Mouse (Mus musculus) yolk sac, embryonic 10.5 days (tissue): ENCODE results near the gene Alppl2.

ENCODE experiments used
- DNase-seq: peaks from one replicate; pipeline ENCODE4 v3.0.0-alpha.2; 2017; ENCODE audit warnings: low spot score

The Alppl2 gene

DNA sequence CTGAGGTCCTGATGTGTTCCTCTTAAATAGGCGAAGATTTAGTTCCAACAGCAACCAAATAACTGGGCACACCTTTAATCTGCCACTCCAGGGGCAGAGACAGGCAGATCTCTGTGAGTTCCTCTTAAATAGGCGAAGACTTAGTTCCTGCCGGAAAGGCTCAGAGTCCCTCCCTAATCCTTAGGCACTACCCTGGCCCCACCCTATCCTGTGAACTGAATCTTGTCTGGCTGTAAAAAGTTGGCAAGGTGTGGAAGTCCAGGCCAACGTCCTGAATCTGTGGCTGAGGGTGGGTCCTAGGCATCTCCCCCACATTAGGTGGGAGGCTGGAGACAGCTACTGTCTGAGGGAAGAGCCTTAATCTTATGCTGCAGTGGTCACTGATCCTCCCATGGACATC lies at the start of gene Alppl2:
Gene Alppl2, minus strand, starts transcription at position 101 of the 400 bp plus-strand sequence.
- DNase-seq, result no peak

- no peak for DNase-seq
Observed at GRCm38 (mm10) chr1:87131803-87132202, 42.1 kb upstream of the Alppl2 start.

GRCm38 (mm10) chr1:87127206-87128030 lies 37.7 kb upstream of the Alppl2 start:
- DNase-seq, result no peak

- DNase-seq, result no peak
Observed at GRCm38 (mm10) chr1:87124673-87125072, 34.9 kb upstream of the Alppl2 start, which contains the start of gene Akp3. Gene Akp3, plus strand, starts transcription at chr1:87124973.

DNA sequence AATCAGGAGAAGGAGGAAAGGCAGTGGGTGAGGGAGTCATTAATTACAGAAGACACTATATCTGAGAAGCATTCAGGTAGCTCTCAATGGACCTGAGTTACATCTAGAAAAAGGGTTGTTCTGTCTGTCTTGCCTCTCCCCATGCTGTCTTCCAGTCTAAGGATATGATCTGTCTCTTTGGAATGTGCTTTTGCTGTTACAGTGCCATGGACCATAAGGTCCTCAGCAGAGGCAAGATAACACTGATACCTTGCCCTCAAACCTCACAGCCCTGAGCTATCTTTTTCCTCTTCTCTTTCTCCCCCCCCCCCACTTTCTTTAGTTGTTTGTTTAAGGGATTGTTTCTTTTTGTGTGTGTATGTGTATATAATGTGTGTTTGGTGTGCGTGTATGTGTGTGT lies 25.1 kb upstream of the Alppl2 start:
- DNase-seq, result no peak

DNA sequence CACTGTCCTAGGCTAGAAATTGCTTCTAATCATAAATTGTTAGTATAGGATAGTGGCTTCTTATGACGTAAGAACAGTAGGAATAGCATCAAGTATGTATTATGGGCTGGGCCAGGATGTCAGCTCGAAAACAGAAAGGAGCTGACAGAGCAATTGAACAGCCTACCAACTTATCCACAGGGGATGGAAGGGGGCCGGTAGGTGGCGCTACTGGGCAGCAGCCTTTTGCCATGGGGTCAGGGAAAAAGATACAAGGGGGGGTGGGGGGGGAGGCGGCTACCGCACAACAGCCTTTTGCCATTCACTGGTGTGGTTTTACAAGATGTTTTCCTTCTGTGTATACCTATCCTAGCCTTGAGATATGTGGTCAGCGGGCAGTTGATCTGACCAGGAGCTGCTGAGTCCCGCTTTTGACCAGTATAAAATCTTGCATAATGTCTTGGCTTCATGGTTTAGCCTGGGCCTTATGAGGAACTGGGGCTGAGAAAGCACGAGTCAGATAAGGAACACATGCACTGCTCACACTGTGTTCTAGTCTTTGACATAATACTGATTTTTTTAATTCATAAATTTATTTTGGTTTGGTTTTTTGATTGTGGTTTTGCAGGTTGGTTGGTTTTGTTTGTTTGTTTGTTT lies 22.1 kb upstream of the Alppl2 start:
- DNase-seq, result no peak

DNA sequence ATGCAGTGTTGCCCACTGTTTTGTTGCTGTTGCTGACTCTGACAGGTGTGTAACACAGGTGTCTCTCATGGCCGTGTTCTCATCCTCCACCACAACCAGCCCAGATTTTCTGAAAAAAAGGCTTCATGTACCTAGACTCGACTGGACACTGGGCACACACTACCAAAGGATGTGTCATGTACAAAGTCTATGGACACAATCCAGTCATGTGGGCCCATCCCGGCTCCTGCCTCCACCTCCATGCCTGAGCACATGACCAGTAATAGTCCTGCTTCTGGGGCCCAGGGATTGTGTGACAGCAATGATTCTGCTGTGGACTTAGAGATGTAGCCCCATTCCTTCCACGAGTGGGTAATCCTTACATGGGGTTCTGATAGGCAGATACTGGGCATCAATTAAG lies 18.8 kb upstream of the Alppl2 start:
- no peak for DNase-seq

DNA sequence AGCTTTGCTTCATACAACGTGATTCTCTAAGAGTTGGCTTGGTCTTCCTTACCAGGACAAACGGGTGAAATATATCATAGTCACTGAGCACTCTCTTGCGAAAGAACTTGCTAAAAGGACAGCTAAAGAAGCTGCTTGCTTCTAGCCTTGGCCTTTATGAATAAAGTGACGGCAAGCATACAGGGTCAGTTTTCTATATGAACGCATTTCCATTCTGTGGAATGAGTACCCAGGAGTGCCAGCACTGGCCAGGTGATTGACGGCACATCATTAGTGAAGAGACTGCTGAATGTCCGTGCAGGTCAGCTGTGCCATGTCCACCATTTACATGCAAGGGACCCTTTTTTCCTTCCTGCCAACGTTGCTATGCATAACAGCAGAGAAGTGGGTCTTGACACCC lies 16.8 kb upstream of the Alppl2 start:
- DNase-seq, result no peak

GRCm38 (mm10) chr1:87103936-87104335 lies 14.2 kb upstream of the Alppl2 start:
- DNase-seq, result no peak

GRCm38 (mm10) chr1:87102114-87102513 lies 12.4 kb upstream of the Alppl2 start:
- DNase-seq, result no peak

DNA sequence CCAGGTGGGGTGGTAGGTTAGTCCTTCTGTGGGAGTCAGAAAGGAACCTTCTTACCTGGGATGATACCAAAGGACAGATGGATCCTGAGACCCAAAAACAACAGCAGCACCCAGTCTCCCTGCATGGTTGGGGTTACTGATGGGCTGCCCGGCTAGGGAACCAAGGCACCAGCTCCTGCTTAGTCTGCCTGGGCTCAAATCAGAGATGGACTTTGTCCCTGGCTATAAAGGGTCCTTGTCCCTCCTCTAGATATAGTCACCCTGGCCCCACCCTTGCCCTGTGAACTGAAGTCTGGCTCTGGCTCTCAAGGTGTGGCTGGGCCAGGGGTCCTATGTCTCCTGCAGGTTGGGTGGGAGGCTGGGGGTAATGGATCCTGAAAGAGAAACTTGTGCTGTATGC lies 11.7 kb upstream of the Alppl2 start, which contains the start of gene Alpi:
Gene Alpi, minus strand, starts transcription at position 196 of the 400 bp plus-strand sequence.
- no peak for DNase-seq

DNA sequence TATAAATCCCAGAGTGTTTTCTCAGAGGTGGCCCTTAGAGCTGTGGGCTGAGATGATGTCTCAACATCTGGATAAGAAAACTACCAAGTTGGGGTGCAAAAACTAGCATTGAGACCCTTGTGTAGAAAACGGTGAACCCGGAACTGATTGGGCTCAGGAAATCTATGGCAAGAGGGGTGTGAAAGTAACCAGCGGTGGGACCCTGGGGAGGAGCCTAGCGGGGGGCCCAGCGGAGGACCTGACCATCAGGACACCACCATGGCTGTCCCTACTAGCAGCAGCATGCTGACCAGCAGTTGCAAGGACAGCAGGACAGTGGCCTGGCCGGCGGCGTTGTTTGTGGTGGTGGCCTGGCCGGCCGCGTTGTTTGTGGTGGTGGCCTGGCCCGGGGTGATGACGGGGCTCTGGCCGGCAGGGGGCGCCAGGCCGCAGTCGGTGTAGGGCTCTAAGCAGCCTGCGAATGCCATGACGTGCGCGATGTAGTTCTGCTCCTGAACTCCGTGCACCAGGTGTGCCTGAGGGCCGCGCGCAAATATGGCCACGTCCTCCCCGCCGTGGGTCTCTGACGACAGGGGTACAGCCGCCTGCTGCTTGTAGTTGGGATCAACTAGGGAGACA lies 8.7 kb upstream of the Alppl2 start:
- DNase-seq, result peak; percentile 20

DNA sequence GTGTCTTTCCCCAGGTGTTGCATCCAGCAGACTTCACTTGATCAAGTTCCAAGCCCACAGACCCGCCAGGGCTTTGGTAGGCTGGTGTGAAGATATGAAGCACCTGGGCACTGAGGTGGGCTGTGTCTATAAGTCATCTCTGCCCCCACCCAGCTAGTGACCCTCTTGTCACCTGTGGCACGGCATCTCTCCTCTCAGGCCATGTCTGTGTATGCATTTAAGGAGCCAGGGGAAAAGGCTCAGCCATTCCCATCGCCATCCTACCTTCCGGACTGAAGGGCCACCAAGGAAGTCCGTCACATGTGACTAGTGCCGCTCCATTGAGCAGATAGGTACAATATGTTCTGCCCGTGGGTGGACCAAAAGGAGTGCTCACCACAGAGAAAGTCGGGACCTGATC lies 5.9 kb upstream of the Alppl2 start:
- DNase-seq, result no peak

DNA sequence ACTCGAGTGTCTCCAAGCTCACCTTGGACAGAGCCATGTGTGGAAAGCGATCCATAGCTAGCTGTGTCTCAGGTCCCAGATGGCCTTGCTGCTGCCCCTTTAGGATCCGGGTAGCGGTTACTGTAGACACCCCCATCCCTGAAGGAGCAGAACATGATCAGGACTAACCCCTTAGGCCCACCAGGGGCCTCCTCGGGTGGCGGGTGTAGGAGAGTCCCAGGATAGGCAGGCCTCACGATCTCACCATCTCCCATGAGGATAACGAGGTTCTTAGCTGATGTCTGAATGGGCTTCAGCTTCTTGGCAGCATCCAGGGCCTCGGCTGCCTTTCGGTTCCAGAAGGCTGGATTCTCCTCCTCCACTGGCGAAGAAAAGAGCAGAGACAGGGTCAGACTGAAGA lies 477 bp downstream of the Alppl2 start:
- no peak for DNase-seq

DNA sequence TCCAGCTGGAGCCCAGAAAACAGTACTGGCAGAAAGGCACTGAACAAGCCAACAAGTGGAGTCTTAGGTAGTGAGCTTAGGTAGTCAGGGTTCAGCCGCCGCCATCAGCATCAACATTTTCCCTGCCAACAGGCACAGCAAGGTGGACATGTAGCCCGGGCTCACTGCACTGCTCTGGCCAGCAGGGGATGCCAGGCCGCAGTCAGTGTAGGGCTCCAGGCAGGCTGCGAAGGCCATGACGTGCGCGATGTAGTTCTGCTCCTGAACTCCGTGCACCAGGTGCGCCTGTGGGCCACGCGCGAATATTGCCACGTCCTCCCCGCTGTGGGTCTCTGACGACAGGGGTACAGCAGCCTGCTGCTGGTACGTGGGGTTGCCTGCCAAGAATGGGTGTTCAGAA lies 2.8 kb downstream of the Alppl2 start:
- no peak for DNase-seq

DNA sequence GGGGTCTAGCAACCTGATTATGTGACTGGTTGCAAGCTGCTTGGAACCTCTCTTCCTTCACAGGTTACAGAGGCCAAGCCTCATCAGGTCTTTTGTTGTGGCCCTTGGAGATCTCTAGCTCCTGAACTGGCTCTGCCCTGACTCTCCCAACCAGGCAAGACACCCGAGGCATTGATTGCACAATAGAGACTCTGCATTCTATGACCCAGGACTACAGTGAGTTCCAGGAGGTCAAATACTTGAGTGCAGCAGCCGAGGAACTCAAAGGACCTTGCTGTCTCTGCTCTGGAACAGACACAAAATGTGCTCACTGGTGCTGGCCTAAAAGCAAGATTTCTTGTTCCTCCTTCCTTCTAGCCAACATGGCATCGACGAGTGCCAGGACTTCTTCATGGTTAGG lies 3.5 kb downstream of the Alppl2 start:
- no peak for DNase-seq

DNA sequence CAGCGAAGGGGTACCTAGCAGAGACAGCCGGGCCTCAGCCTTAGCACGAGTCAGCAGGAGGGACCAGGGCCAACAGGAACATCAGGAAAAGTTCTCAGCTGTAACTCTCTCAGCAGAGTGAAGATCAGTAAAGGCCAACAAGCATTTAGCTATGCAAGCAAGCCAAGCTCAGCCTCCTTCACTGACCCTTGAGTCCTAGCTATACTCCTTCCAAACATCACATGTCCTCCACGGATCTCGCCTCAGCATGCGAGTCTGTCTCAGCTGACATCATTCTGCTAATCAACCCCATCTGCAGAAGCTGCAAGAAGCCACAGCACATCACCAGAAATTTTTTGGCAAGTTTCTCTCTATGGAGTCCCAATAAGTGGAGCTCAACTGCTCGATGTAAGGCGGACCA lies 16.0 kb downstream of the Alppl2 start:
- peak; percentile 23 for DNase-seq

DNA sequence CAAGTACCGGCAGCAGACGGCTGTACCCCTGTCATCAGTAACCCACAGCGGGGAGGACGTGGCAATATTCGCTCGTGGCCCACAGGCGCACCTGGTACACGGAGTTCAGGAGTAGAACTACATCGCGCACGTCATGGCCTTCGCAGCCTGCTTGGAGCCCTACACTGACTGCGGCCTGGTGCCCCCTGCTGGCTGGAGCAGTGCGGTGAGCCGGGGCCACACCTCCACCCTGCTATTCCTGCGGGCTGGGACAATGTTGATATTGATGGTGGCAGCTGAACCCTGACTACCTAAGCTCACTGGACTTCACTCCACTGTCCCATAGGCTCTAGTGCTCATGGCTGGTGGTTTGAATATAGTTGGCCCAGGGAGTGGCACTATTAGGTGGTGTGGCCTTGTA lies 19.0 kb downstream of the Alppl2 start:
- no peak for DNase-seq

DNA sequence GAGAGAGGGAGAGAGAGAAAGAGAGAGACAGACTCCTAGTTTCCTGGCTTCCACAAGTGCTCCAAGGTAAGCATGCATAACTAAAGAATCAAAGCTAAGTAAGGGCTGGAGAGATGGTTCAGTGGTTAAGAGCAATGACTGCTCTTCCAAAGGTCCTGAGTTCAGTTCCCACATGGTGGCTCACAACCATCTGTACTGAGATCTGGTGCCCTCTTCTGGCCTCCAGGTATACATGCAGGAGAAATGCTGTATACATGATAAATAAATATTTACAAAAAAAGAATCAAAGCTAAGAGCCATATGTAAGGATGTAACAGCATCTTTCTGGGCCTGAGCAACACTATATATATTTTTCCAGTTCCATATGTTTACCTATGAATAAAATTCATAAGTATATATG lies 28.8 kb downstream of the Alppl2 start:
- DNase-seq, result no peak

GRCm38 (mm10) chr1:87059042-87059665 lies 30.6 kb downstream of the Alppl2 start:
- no peak for DNase-seq

- no peak for DNase-seq
Observed at GRCm38 (mm10) chr1:87057075-87057474, 32.7 kb downstream of the Alppl2 start.

GRCm38 (mm10) chr1:87051369-87051768 lies 38.4 kb downstream of the Alppl2 start:
- DNase-seq, result no peak

- DNase-seq, result no peak
Observed at GRCm38 (mm10) chr1:87050700-87051099, 39.0 kb downstream of the Alppl2 start.
